ENCODE assay signal across 24 mouse cellular contexts in genomic region chr16:93826054-93826453, GRCm38 (mm10). TPM values are rescaled to one million over a fixed set of nuclear protein-coding genes. Genes with fewer than 3 reads are reported as not detected.
DNase-seq lines count a peak whose midpoint lies in the region; ATAC-seq and TF ChIP-seq lines count a peak whose summit lies in the region.
"Had no signal": no experiment of that assay in that cellular context is flagged by ENCODE, and none has a peak within 500 bp of the region (broad histone marks: within the 10 kb centered on the region; RNA-seq: fewer than 3 reads in every experiment).

No protein-coding gene starts in this region.

- intact Hi-C loops in heart, postnatal 36 days (cut with DNase I): no loop called here

- no peak overlapping the region for H3K4me2 ChIP-seq in forebrain, embryonic 12.5 days
- H3K4me2 ChIP-seq in forebrain, embryonic 11.5 days (ENCODE audit: low read depth, low read length, severe bottlenecking): no peak overlapping the region
- H3K4me2 ChIP-seq: embryonic facial prominence, embryonic 12.5 days; forebrain, embryonic 13.5 days; forebrain, embryonic 15.5 days had no signal

- H3K4me1 ChIP-seq in E14TG2a.4 (replicated peaks; ENCODE audit: low read depth, low read length): peaks cover 58% of the 10 kb centered on the region
- no peaks in the 10 kb centered on the region for H3K4me1 ChIP-seq in forebrain, embryonic 12.5 days
- no peaks in the 10 kb centered on the region for H3K4me1 ChIP-seq in forebrain, embryonic 11.5 days (replicated peaks; ENCODE audit: control insufficient read depth, insufficient read depth, low read length)
- H3K4me1 ChIP-seq: embryonic facial prominence, embryonic 10.5 days; embryonic facial prominence, embryonic 12.5 days; forebrain, embryonic 13.5 days; forebrain, embryonic 15.5 days had no signal

- H3K36me3 ChIP-seq in E14TG2a.4 (ENCODE audit: insufficient read depth, low read length): peaks cover 24% of the 10 kb centered on the region
- no peaks in the 10 kb centered on the region for H3K36me3 ChIP-seq in forebrain, embryonic 12.5 days (replicated peaks)
- no peaks in the 10 kb centered on the region for H3K36me3 ChIP-seq in forebrain, embryonic 11.5 days (ENCODE audit: control insufficient read depth, insufficient read depth, low read length)
- H3K36me3 ChIP-seq: embryonic facial prominence, embryonic 10.5 days; embryonic facial prominence, embryonic 12.5 days; forebrain, embryonic 15.5 days; G1E had no signal

- no peak for ATAC-seq in forebrain, embryonic 12.5 days (ENCODE audit: low FRiP score)
- no peak for ATAC-seq in forebrain, embryonic 11.5 days (replicated peaks; ENCODE audit: low FRiP score)
- ATAC-seq: forebrain, embryonic 13.5 days; forebrain, embryonic 15.5 days; forebrain, postnatal 0 days; Patski had no signal

- TF ChIP-seq CTCF in E14TG2a.4 (conservative IDR thresholded peaks at IDR 0.05; ENCODE audit: low read length): no peak

- WGBS in forebrain, embryonic 12.5 days: 72% methylated on average over 9 of the region's 11 CpGs
- 71% methylated on average over 11 of the region's 11 CpGs for WGBS in forebrain, embryonic 11.5 days

- H3K9me3 ChIP-seq in E14TG2a.4 (ENCODE audit: low read length): peaks cover 37% of the 10 kb centered on the region
- H3K9me3 ChIP-seq in forebrain, embryonic 12.5 days: 0 out of 2 replicates have a peak, but pooled peaks cover 10% of the 10 kb centered on the region
- no peaks in the 10 kb centered on the region for H3K9me3 ChIP-seq in forebrain, embryonic 11.5 days (ENCODE audit: control insufficient read depth, low read length)
- H3K9me3 ChIP-seq: forebrain, embryonic 15.5 days had no signal

- DNase-seq in ES-CJ7 (ENCODE audit: low read depth, low spot score) (peak; percentile 90), R1 (ENCODE audit: low read depth, low spot score) (peak; percentile 92), ZHBTc4 (ENCODE audit: low read depth, low spot score) (peak; percentile 90)
- no peak for DNase-seq in layer of hippocampus, postnatal 10 days (ENCODE audit: low spot score in 2 of 2)
- DNase-seq in forebrain, embryonic 11.5 days (ENCODE audit: low spot score): no peak
- DNase-seq in heart, postnatal 36 days: no peak
- DNase-seq: adrenal gland, adult 2 months; adrenal gland, postnatal 10 days; adrenal gland, postnatal 25 days; cerebellum, adult 11 months; cerebellum, adult 18-20 months; cerebellum, adult 8-10 months; cerebellum, adult 9-11 months; cerebellum, postnatal 14 days; cerebellum, postnatal 36 days; forebrain, postnatal 0 days had no signal

- no peaks in the 10 kb centered on the region for H3K27me3 ChIP-seq in E14TG2a.4 (ENCODE audit: insufficient read depth, low read length)
- 0 out of 2 replicates have a peak, but pooled peaks cover 4% of the 10 kb centered on the region for H3K27me3 ChIP-seq in forebrain, embryonic 12.5 days
- H3K27me3 ChIP-seq in forebrain, embryonic 11.5 days (ENCODE audit: control insufficient read depth, insufficient read depth, low read length): no peaks in the 10 kb centered on the region; the same call in 1 of the 2 replicates
- H3K27me3 ChIP-seq: embryonic facial prominence, embryonic 12.5 days; forebrain, embryonic 13.5 days; forebrain, embryonic 15.5 days; Patski had no signal

- peak overlapping the region; percentile 80 for H3K4me3 ChIP-seq in E14TG2a.4 (replicated peaks; ENCODE audit: low read length)
- H3K4me3 ChIP-seq in forebrain, embryonic 12.5 days (replicated peaks): no peak overlapping the region
- no peak overlapping the region for H3K4me3 ChIP-seq in forebrain, embryonic 11.5 days (ENCODE audit: low read depth, low read length)
- H3K4me3 ChIP-seq: embryonic facial prominence, embryonic 10.5 days; embryonic facial prominence, embryonic 12.5 days; forebrain, embryonic 13.5 days; forebrain, embryonic 15.5 days had no signal

- no peak overlapping the region for H3K9ac ChIP-seq in forebrain, embryonic 12.5 days
- no peak overlapping the region for H3K9ac ChIP-seq in forebrain, embryonic 11.5 days (ENCODE audit: low read length)
- H3K9ac ChIP-seq: embryonic facial prominence, embryonic 12.5 days; forebrain, embryonic 13.5 days; forebrain, embryonic 15.5 days; forebrain, postnatal 0 days had no signal

- no peak overlapping the region for H3K27ac ChIP-seq in forebrain, embryonic 12.5 days
- no peak overlapping the region for H3K27ac ChIP-seq in forebrain, embryonic 11.5 days (ENCODE audit: low read depth, low read length)
- H3K27ac ChIP-seq: embryonic facial prominence, embryonic 10.5 days; embryonic facial prominence, embryonic 12.5 days; forebrain, embryonic 13.5 days; forebrain, embryonic 15.5 days had no signal

RNA-seq across cellular contexts. Expression of gene Morc3, which starts 5.9 kb away (rescaled TPM):
- polyA plus RNA-seq in forebrain, embryonic 12.5 days (2016; fragmentation: Nextera tagmentation; extraction: Ambion mirVana): 33.6 and 34.6 TPM in 2 replicates
- 10 to 100 TPM; 28.1 to 34.9 TPM for total RNA-seq in layer of hippocampus, postnatal 10 days (2021)
- polyA plus RNA-seq in forebrain, embryonic 11.5 days (2014; fragmentation: Nextera tagmentation; extraction: Ambion mirVana): 33.7 and 36.0 TPM in 2 replicates
- 10 to 100 TPM; 14.9 to 18.0 TPM for total RNA-seq in heart, postnatal 36 days (2021)

RNA-seq across cellular contexts. Expression of gene Chaf1b, which starts 57.6 kb away (rescaled TPM):
- 92.4 and 93.4 TPM in 2 replicates for polyA plus RNA-seq in forebrain, embryonic 12.5 days (2016; fragmentation: Nextera tagmentation; extraction: Ambion mirVana)
- 1 to 10 TPM; 3.6 to 4.2 TPM for total RNA-seq in layer of hippocampus, postnatal 10 days (2021)
- polyA plus RNA-seq in forebrain, embryonic 11.5 days (2014; fragmentation: Nextera tagmentation; extraction: Ambion mirVana): 119 and 120 TPM in 2 replicates
- total RNA-seq in heart, postnatal 36 days (2021): 1 to 10 TPM in 1 of 2 experiments, under 1 TPM in 1; 0.92 to 1.4 TPM

Comparison
In these comparisons a context has a peak if more than half of its experiments do, and no peak if none do; other contexts are left out.
1. DNase-seq: peak in ES-CJ7 (single experiment), R1 (single experiment) and ZHBTc4 (single experiment); none in layer of hippocampus, postnatal 10 days (0 of 2), forebrain, embryonic 11.5 days (single experiment) and heart, postnatal 36 days (0 of 2).